Mouse (Mus musculus): ENCODE results near the gene Zfp455. TPM values are rescaled to one million over a fixed set of nuclear protein-coding genes. Genes with fewer than 3 reads are reported as not detected.
"Not testable (repeated sequence)": the region's sequence is repeated elsewhere in the genome, so short reads cannot be mapped to it uniquely, and the experiment has no call there.

Gene Zfp455
- total RNA-seq (2021) = 1 to 10 TPM in 1 of 2 experiments, under 1 TPM in 1; 0.98 to 1.4 TPM

DNA sequence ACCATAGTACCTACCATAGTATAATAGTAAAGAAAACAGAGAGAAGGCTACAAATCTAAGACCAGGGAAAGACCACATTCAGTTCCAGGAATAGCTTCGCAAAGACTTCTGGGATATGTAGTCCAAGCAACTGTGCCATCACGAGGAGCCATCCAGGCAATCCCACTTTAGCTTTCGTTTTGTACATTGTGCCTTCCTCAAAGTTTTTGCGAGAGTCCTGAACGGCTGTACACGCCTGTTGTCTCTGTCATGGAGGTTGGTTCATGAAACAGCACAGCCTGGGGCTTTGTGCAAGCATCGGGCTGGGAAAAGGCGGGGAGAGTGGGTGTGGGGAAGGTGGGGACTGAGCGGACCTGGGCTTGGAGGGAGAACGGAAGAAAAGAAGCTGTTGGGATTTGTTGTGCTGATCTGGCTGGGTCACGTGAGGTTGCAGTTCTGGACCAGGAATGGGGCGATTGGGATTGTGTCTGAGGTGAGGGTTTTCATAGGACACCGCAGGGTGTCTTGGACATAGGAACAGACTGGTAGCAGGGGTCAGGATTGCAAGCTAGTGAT is at the start of gene Zfp455:
Gene Zfp455, plus strand, starts transcription at position 167 of the 555 bp plus-strand sequence.
- intact Hi-C loops (cut with DNase I) = no loop called here
- peak; percentile 72 to 82 for DNase-seq

GRCm38 (mm10) chr13:67166122-67166521 is 28.2 kb upstream of the Zfp455 start:
- intact Hi-C loops (cut with DNase I); DNase-seq: not testable (repeated sequence)

- peak; percentile 86 to 87 for DNase-seq
- intact Hi-C loops (cut with DNase I) = not testable (repeated sequence)
Observed at GRCm38 (mm10) chr13:67172991-67173722, 21.1 kb upstream of the Zfp455 start, which contains the start of gene Rsl1. Gene Rsl1 (plus strand): TSS chr13:67173182.

GRCm38 (mm10) chr13:67173723-67174055 is 20.6 kb upstream of the Zfp455 start:
- intact Hi-C loops (cut with DNase I) = no loop called here
- DNase-seq = peak; percentile 13 to 15

GRCm38 (mm10) chr13:67201656-67202055 is 7.3 kb downstream of the Zfp455 start:
- no peak for DNase-seq
- intact Hi-C loops (cut with DNase I) = no loop called here

- DNase-seq = no peak
- intact Hi-C loops (cut with DNase I) = no loop called here
Observed at GRCm38 (mm10) chr13:67214015-67214607, 19.8 kb downstream of the Zfp455 start.

Other genes with a start within 250 kb of the Zfp455 start
- 1 to 10 TPM; 1.4 to 2.2 TPM for gene Zfp712, start 133.3 kb upstream of the Zfp455 start, total RNA-seq (2021)
- 1 to 10 TPM; 1.1 to 1.9 TPM for gene Zfp708, start 96.5 kb upstream of the Zfp455 start, total RNA-seq (2021)
- 1 to 10 TPM in 1 of 2 experiments, under 1 TPM in 1; 0.96 to 1.8 TPM for gene Gm28557, start 85.9 kb upstream of the Zfp455 start, total RNA-seq (2021)
- gene Rslcan18, start 78.2 kb upstream of the Zfp455 start, total RNA-seq (2021) = under 1 TPM; 0.19 to 0.27 TPM
- 1 to 10 TPM; 3.7 to 4.9 TPM for gene Zfp759, start 72.8 kb upstream of the Zfp455 start, total RNA-seq (2021)
- gene Rsl1, start 21.3 kb upstream of the Zfp455 start, total RNA-seq (2021) = 1 to 10 TPM; 3.3 to 4.7 TPM
- 1 to 10 TPM; 2.1 to 2.8 TPM for gene Zfp458, start 84.0 kb downstream of the Zfp455 start, total RNA-seq (2021)
- 1 to 10 TPM; 2.7 to 3.9 TPM for gene Zfp457, start 112.0 kb downstream of the Zfp455 start, total RNA-seq (2021)
- 1 to 10 TPM; 2.0 to 2.8 TPM for gene Zfp595, start 138.1 kb downstream of the Zfp455 start, total RNA-seq (2021)
- gene Gm28044, start 166.0 kb downstream of the Zfp455 start, total RNA-seq (2021) = 1 to 10 TPM; 1.0 to 2.4 TPM
- 1 to 10 TPM; 1.6 to 1.9 TPM for gene Zfp953, start 166.1 kb downstream of the Zfp455 start, total RNA-seq (2021)
- gene Gm28041, start 181.2 kb downstream of the Zfp455 start, total RNA-seq (2021) = 1 to 10 TPM in 1 of 2 experiments, under 1 TPM in 1; 0.57 to 1.6 TPM
- gene Zfp456, start 181.3 kb downstream of the Zfp455 start, total RNA-seq (2021) = under 1 TPM; 0.53 to 0.92 TPM
- 1 to 10 TPM; 1.5 to 2.3 TPM for gene Zfp429, start 205.3 kb downstream of the Zfp455 start, total RNA-seq (2021)
- gene Zfp459, start 226.9 kb downstream of the Zfp455 start, total RNA-seq (2021) = under 1 TPM in 1 of 2 experiments, not detected in 1; 0.25 TPM